ENCODE assay signal across 21 mouse cellular contexts in the genomic region with DNA sequence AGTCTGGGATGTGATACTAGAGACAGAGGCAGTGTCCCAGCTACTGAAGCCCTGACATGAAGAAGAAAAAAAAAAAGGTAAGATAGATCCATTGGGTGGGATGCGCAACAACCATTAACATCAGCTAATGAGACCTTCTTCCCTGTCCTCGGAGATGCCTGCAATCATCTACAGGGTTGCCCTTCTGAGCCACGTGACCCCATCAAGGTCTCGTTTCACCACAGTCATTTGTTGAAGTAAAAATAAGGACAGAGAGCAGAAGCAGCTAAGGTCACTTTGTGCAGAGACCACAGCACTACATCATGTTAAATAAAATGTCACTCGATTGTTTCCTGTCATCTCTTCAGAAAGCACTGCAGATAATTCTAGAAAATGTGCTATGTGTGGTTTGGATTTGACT.
"Had no signal": no experiment of that assay in that cellular context is flagged by ENCODE, and none has a peak within 500 bp of the region (broad histone marks: within the 10 kb centered on the region; RNA-seq: fewer than 3 reads in every experiment).

No protein-coding gene starts in this region.

- DNase-seq: gastrocnemius, adult 2 months; gastrocnemius, postnatal 10 days; gastrocnemius, postnatal 25 days; heart, adult 18-20 months; heart, postnatal 10 days; heart, postnatal 4 days; kidney, adult 18-20 months; kidney, adult 8-10 months; kidney, postnatal 10 days; kidney, postnatal 25 days; liver; liver, embryonic 13.5 days had no signal

- H3K4me1 ChIP-seq: heart, embryonic 10.5 days; heart, embryonic 12.5 days; intestine, embryonic 15.5 days; limb, embryonic 10.5 days; limb, embryonic 12.5 days; liver, embryonic 13.5 days; liver, embryonic 15.5 days had no signal

- H3K4me3 ChIP-seq: gastrocnemius, adult 2 months; heart, embryonic 10.5 days; heart, embryonic 12.5 days; hindbrain, embryonic 10.5 days; hindbrain, embryonic 12.5 days; intestine, embryonic 15.5 days; left cerebral cortex, adult 2 months; limb, embryonic 10.5 days; limb, embryonic 12.5 days; liver, embryonic 13.5 days; liver, embryonic 15.5 days had no signal
